Mouse (Mus musculus) cerebellum, adult 9-11 months (tissue): ENCODE data around the gene Sphk2.
A peak's percentile ranks its signal among the peaks of the same experiment; 100 is the strongest.

Experiments
- DNase-seq: peaks from one replicate; pipeline ENCODE4 v3.0.0; 2022

Gene Sphk2

GRCm38 (mm10) chr7:45723301-45723700 lies 5.5 kb upstream of the Sphk2 start:
- peak; percentile 39 for DNase-seq

DNA sequence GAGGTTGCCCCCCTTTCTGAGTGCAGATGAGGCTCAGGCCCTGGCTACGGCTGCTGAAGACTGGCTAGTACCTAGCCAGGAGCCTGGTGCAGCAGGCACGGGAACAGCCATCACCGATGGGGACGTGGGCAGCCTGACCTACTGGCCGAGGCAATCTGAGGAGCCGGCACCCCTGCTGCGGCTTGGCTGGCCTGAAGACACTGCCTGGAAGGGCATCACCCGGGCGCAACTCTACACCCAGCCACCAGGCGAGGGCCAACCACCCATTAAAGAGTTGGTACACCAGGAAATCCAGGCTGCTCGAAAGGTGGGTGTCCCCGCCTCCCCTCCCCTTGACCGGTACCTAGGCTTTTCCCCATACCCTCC lies 4.5 kb upstream of the Sphk2 start:
- DNase-seq, result peak; percentile 67

DNA sequence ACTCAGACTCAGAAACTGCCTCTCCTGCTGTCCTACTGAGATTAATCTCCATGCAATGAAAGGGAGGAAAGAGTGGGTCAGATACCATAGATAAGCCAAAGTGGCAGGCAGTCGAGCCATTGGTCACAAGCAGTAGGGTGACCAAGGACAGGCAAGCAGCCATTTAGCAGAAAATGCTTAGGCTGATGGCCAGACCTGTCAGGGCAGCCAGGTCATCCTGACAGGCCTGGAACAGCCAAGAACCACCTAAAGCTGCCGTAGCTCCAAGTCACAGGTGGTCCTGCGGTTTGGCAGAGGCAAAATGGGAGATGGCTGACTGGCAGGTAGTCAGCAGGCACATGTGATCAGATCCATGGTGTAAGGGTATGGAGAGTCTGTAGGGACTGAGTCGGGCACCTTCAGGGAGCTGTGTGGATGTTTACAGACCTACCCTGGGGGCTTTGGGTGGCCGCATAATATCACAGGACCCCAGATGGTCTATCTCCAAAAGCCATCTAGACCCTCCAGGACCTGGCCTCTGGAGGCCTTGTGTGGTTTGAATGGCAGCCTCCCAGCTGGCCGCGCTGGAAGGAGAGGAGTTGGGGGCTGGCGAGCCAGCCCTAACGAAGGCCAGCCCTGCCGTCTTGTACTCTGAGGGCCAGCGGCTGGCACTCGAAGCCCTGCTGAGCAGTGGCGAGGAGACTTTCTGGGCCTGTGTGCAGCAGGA lies 4.0 kb upstream of the Sphk2 start:
- DNase-seq, result peak; percentile 63

- no peak for DNase-seq
Measured at GRCm38 (mm10) chr7:45721234-45721571, 3.4 kb upstream of the Sphk2 start.

DNA sequence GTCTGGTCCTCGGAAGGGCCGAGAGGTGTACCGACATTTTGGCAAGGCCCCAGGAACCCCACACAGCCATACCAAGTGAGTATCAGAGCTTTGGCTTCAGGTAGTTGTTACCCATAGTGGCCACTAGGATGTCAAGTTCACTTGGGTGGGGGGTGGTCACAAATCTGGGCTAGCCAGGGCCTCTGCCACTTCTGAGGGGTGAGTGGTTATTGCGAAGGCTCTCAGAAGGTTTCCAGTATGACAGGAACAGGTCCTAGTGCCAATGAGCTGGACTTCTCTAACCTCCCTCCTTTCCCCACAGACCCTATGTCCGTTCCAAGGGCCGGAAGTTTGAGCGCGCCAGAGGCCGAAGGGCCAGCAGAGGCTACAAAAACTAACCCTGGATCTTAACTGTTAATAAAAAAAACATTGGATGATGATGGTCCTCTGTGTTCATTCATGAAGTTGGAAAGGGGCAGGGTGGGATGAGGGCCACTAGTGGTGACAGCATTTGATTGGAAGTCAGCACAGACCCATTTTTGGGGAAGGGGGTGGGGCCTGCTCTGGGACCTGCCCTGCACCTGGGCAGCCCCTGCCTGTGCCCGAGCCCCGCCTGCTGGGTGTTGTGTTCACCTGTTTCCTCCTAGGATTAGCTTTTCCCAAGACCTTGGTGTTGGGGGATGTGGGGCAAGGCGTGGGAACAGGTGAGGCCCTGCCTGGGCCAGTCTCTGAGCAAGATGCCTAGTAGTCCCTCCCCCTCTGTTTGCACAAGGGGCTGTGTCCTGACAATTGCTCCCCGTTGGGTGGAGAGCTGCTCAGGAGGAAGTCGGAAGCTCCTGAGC lies 2.8 kb upstream of the Sphk2 start, which contains the start of gene Fam83e:
Gene Fam83e (plus strand): TSS at position 800 of the 821 bp plus-strand sequence.
- peak; percentile 63 for DNase-seq

- peak; percentile 59 for DNase-seq
Measured at GRCm38 (mm10) chr7:45719738-45720412, 2.1 kb upstream of the Sphk2 start.

DNA sequence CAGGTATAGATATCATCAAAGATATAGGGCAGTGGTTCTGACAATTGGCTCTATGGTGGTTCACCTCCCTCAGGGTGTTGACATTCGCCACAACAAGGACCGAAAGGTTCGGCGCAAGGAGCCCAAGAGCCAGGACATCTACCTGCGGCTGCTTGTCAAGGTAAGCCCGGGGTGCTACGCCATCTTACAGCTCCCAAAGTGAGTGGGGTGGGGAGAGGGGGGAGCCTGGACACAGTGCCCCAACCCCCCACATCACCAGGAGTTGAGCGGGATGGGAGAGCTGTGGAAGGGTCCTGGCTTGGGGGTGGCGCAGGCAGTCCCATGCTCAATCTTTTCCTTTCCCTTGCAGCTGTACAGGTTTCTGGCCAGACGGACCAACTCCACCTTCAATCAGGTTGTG lies 1.4 kb upstream of the Sphk2 start:
- peak; percentile 61 for DNase-seq

DNA sequence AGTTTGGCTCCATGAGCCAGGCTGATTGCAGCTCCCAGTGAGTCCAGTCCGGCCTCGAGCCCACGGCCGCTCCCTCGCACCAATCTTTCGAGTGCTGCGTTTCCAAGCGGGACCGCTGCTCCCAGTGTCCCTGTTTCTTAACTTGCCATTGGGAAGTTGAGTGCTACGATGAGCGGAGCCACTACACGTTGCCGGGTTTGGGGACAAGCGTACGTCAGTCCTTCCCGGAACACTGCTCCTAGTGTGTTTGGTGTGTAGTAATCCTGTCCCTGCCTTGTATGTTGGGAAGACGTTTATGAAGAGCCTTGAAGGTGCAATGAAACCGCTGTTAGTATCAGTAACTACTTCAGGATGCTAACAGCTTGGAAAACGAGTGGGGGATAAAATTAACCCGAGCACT lies 529 bp upstream of the Sphk2 start:
- DNase-seq, result no peak

- DNase-seq, result peak; percentile 45
Measured at GRCm38 (mm10) chr7:45716952-45717917, 567 bp downstream of the Sphk2 start.

- peak; percentile 43 for DNase-seq
Measured at GRCm38 (mm10) chr7:45716460-45716857, 1.3 kb downstream of the Sphk2 start.

- DNase-seq, result peak; percentile 67
Measured at GRCm38 (mm10) chr7:45715741-45716459, 1.9 kb downstream of the Sphk2 start.

- DNase-seq, result peak; percentile 99
Measured at GRCm38 (mm10) chr7:45715090-45715708, 2.6 kb downstream of the Sphk2 start, which contains the start of gene Rpl18. Gene Rpl18 (plus strand): TSS chr7:45715457.

- DNase-seq, result no peak
Measured at GRCm38 (mm10) chr7:45714630-45715089, 3.1 kb downstream of the Sphk2 start.

- DNase-seq, result no peak
Measured at GRCm38 (mm10) chr7:45713881-45714520, 3.8 kb downstream of the Sphk2 start.

- peak; percentile 72 for DNase-seq
Measured at GRCm38 (mm10) chr7:45713396-45713795, 4.4 kb downstream of the Sphk2 start.

- DNase-seq, result peak; percentile 76
Measured at GRCm38 (mm10) chr7:45712022-45712757, 5.6 kb downstream of the Sphk2 start.

DNA sequence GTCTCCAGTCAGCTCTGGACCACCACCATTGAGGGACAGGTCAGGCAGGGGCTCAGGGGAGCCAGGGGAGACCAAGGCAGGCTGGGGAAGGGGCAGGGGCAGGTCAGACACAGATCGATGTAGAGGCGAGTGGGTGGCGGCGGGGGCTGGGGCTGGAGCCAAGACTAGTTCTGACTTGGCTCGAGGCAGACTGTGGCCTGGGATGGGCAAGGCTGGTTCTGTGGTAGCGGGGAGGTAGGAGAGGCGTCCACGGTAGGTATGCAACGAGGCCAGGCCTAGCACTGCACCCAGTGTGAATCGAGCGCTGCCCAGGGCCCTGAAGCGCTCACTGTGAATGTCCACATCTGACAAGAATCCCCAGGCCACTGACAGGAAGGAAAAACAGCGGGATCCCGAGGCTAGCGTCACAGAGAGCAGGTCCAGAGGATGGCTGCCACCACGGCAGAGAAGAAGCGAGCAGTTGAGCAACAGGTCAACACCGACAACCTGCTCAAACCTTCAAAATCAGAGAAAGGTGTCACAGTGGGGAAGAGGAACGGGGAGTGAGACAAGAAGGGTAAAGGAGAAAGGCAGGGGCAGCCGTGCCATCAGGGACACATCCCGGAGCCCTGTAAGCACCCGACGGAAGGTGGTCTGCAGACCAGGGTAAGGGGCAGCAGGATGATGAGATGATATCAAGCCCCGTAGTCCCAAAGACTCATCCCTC lies 6.3 kb downstream of the Sphk2 start:
- peak; percentile 65 for DNase-seq

- peak; percentile 70 for DNase-seq
Measured at GRCm38 (mm10) chr7:45710477-45711191, 7.2 kb downstream of the Sphk2 start.
